Mouse (Mus musculus) spleen, postnatal 10 days (tissue): ENCODE measurements around the gene Kif26b.

Source experiments
- DNase-seq, 2 experiments: peaks; one replicate each; pipeline ENCODE4 v3.0.0; 2021 to 2022; ENCODE audit warnings: low spot score in 2 of 2

The Kif26b gene

DNA sequence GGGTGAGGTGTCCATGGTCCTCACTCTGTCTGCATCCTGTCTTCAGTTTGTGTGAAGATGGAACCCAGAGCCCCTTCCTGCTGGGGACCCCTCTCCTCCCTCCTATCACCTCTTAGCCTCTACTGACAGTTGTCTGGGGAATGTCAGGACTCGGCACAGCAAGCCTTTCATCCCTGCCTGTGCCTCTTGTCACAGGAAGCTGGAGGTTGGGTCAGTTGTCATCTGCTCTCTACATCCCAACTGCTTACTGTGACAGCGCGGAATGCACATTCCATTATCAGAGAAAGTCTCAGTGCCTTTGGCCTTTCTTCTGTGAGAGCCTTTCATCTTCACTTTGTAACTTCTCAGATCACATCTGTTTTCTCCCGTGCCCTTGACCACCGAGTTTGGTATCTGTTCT lies 132.6 kb downstream of the Kif26b start:
- DNase-seq = no peak

DNA sequence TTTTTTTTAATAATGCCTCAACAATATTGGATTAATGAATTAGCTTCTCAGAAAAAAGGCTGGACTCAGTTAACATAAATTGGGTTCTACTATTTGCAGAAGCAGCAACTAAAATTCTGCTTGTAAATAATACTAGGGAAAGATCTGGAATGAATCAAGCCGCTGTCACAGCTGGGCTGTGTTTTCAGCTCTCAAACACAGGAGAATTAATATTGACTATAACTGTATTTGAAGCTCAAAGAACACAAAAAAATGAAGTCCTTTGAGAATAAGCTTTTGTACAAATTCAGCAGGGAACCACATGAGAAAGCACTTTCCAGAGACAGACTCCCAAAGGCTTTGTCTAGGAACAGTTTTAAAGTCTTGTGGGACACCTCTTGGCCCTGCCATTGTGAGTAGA lies 134.6 kb downstream of the Kif26b start:
- DNase-seq = no peak

DNA sequence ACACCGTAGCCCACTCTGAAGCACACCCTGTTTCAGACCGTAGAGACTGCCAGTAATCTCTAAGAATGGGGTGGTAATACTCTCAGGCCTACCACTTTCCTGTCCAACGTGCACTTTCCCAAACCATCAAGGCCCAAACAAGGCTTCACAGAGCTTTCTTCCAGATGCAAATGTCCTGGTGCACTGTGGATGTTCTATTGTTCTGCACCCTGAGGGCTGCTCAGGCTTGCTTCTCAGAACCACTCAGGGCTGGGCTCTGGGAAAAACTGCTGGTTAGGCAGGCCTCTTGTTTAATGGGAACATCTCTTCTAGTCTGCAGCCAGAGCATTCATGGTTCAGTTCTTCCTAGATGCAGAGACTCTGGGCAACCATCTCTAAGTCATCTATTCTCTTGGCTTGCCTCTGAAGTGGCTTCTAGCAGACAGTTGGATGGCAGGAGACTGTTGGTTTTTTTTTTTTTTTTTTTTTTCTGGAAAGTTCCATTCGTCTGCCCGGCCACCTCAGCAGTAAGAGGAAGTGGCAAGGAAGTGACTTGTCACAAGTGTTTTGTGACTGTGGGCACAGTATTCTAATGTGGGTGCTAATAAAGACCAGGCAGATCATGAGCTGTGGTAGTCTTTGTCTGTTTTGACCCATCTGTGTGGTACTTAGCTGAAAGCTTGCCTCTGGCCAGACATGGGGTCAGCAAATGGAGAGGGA lies 135.5 kb downstream of the Kif26b start:
- DNase-seq = no peak

DNA sequence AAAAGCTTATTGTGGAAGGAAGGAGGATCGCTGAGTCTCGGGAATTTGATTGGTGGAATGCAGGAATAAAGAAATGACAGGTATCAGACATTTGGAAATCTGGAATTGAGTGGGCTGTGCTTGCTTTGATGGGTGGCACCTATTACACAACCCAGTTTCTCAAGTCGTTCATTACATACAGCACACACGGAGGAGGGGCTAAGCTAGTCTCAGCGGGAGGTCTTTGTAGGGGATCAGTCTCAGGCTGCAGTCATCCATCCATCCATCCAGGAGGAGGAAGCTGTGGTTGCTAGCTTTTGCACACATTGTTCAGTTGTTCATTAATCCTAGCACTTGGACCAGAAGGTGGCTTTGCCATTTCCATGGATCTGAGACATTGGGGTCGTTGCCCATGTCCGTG lies 137.6 kb downstream of the Kif26b start:
- DNase-seq = no peak

DNA sequence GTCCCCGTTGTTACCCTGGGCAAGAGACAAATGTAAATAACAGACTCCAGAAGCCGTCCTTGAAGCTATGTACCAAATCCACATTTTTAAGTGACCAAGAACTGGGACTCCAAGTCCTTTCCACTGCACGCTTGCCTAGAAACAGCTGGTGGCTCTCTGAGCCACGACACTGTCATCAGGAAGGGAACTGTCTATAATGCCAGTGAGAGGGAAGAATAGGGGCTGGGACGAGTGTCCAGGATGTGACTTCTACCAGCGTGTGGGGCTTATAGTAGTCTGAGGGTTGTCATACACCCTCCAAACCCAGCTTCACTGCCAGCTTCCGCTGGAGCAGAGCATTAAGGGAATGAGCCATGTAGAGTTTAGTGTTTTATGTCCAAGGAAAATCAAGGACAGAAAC lies 138.9 kb downstream of the Kif26b start:
- DNase-seq = no peak

DNA sequence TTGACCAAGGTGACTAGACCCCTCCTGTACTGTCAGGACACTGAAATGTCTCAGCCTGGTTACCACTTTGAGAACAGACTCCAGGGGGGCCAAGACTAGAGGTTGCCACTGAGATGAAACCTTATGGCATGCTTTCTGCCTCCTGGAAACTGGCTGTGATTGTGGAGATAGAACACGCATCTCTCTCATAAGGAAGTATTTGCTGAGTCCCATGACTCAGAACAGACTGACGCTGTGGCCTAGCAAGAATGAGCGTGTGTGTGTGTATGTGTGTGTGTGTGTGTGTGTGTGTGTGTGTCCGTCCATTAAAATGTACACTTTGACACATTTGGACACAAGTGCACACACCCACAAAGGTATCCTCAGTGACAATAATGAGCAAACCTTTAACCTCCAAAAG lies 140.0 kb downstream of the Kif26b start:
- no peak for DNase-seq

DNA sequence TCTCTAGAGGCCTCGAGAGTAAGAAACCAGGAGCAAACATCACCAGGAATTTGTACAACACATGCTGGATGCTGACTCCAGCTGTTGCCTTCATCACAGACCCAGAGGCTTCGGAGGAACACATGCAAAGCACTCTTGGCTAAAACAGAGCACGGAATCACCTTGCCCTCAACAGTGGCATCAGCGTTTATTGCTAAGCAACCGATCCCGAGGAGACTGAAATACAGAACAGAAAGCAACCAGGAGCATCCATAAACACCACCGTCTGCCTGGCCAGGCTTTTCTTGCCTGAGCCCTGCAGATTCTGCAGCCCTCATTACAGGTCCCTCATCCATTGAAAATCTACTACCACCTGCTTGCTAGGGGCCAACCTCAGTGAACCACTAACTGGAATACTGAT lies 144.1 kb downstream of the Kif26b start:
- no peak for DNase-seq

DNA sequence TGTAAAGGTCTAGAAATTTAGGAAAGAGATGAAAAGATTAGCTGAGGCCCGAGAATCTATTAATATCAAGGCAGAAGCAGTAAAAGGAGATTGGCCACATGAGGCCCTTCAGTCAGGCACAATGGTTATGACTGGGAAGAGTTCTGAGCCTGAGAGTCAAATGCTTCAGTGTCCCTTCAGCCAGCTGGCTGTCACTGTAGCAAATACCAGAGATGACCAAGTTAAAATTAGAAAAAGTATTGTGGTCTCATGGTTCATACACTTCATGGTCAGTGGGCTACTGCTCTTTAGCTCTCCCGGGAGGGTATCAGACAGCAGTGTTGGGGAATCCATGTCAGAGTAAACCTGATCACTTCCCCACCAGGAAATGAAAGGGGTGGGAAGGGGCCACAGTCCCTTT lies 144.6 kb downstream of the Kif26b start:
- no peak for DNase-seq

DNA sequence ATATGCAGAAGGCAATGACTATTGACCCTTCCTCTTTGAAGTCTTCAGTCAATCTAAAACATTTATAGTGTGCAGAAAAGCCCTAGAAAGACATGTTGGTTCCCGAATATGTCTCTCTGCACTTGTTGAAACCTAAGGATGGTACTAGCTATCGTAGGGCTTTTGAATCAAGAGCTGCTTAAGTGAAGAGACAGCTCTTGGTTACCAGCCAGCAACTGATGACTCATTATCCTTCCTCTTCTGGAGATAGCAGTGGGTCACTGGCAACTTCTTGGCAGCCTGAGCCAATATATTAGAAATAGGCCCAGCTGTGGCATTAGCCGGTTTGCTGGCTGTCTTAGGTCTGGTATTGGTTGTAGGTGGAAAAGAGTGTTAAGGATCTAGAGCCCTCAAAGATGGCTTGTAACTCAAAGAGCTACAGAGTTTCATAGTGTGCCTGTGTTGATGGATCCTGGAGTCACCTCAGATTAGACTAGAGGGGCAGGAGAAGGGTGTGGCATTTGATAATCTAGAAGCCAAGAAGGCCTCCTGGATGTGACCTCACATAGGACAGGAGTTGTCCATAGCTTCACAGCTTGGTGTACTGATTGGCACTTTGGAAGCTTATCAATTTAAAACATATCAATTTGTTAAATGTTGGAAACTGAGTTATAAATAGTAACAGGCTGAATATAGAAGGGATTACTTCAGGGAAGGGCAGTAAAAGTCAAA lies 146.8 kb downstream of the Kif26b start:
- DNase-seq = no peak

DNA sequence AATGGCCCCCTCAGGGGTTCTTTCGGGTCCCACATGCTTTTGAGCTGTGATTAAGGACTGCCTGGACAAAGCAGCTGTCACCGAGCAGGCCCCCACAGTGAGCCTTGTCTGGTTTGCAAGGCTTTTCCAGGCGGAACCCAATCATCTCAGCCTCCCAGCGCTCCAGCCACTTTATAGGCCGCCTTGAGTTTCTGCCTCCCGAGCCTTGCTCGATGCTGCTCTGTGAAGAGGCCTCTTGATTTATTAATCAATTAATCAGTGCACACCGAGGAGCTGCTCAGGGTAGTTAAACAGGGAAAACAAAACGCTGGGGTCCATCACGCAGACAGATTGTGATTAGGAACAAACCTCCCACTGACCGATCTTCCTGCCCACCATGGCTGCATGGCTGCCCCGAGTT lies 148.2 kb downstream of the Kif26b start:
- DNase-seq = no peak

DNA sequence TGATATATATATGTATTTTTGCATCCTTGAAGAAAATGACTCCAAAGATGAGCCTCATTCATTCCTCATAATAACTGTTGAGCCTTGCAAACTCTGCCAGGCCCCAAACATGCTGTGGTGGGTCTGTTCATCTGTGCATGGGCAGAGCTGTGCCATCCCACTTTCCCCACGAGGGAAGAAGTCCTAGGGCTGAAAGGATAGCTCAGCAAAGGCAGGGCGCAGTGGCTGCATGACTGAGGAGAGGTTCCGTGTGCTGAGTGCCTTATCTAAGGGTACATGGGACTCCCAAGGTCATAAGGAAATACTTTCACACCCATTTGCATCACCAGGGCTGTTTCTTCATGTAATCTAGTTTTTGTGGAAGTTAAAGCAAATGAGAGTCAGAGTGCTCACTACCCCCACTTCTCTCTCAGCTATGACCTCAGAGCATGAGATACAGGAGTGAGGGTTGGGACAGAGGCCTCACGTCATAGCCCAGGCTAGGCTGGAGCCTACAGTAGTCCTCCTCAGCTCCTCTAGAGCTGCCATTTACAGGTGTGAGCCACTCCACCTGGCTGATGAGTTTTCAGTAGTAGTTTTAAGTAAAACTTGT lies 148.8 kb downstream of the Kif26b start:
- no peak for DNase-seq

DNA sequence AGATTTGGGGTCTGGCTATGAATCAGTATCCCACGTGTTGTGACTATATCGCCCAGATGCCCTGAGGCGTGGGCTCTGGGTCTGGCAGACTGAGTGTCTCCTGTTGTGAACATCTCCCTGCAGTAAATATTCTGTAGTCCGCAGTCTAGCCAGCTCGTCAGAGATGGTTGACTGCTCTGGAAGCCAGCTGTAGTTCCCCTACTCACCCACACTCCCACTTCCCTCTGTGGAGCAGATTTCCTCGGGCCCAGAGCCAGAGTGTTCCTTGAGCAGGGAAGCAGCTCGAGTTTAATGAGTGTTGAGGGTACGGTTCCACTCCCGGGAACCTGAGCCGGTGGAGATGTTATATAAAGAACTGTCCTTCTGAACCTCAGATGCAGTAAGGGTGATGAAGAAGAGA lies 154.7 kb downstream of the Kif26b start:
- no peak for DNase-seq

DNA sequence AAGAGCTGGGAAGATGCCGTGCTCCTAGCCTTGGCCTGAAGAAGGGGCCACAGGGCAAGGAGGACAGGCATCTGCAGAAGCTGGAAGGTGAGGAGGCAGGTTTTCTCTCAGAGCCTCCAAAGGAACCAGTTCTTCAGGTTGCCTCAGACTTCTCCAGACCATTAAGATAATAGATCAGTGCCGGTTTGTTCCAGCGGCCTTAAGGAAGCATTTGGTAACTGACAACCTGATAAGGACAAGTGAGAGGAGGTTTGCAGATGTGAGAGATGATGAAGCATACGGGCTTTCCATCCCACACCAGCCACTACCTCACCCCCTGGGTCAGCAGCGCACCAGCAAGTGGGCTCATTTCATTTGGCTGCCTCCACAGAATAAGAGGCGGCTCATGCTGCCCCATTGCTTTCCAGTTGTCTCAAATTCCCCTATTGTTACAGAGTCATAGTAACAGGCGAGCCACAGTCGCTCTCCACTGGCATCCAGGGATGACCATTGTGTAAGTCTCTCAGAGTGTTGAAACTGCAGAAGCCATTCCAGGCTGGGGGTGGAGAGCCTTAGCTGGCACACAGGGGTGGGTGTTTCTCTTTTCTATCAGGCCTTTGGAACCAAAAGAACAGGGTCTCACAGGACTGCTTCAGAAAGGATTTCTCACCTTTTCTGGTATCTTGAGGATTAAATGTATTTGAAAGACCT lies 156.2 kb downstream of the Kif26b start:
- no peak for DNase-seq

DNA sequence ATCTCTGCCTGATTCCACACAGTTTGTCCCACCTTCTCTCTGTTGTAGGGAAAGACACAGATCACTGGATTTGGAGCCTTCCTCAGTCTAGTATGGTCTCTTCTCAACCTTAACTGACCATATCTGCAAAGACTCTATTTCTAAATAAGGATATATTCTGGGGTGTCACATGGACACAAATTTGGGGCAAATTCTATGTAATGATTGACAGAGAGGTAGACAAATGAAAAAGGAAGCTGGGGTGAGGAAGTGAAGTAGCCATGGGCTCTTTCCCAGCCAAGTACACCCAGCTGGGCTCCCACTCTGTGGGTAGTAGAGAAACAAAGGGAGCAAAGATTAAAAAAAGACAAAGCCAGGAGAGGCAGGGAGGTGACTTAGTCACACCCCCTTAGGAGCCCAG lies 158.0 kb downstream of the Kif26b start:
- no peak for DNase-seq

DNA sequence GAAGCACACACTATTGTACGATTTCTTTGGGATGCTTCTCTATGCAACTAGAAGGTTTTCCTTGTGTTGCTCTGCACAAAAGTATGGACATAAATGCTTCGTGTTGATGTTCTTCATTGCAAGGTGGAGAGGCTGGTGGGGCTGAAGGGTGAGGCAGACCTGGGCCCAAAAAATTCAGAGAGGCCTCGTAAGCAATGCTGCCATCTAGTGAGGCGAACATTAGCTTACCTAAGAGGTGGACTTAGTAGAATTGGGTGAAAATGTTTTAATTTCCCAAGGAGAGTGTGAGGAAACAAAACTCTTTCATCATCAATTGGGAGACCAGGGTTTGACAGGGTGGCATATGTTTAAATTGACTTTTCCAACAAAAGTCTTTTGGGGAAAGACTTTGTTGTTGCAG lies 160.6 kb downstream of the Kif26b start:
- no peak for DNase-seq

DNA sequence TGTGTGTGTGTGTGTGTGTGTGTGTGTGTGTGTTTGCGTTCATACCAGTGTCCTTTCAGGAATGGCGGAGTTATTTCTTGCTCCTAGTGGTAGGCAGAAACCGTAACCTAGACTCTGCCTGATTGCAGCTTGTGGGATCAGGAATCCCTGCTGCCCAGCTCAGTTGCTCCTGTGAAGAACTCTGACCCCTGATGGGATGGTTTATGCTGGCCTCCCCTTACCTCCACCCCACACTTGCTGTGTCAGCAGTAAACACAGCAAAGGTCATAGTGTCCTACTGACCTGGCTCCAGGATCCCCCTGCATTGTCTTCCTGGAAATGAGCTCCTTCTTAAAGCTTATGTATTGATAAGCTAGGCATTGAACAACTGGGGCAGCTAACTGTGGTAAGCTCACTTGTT lies 162.8 kb downstream of the Kif26b start:
- no peak for DNase-seq

DNA sequence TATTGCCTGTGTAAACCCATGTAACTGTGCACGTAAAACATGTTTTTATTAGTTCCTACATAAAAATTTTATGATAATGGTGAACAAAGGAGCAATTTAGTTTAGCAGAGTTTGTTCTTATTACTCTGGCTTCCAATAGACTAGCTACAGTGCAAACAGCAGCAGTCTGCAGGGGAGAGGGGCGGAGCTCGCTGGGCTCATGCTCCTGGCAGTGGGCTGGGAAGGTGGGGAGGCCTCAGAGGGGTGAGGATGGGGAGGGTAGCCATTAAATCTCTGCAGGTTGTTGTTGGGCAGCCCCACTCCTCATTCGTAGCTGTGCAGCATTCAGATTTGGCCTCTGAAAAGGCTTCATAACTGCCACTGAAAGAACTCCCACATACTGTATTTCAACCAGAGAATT lies 171.2 kb downstream of the Kif26b start:
- no peak for DNase-seq

DNA sequence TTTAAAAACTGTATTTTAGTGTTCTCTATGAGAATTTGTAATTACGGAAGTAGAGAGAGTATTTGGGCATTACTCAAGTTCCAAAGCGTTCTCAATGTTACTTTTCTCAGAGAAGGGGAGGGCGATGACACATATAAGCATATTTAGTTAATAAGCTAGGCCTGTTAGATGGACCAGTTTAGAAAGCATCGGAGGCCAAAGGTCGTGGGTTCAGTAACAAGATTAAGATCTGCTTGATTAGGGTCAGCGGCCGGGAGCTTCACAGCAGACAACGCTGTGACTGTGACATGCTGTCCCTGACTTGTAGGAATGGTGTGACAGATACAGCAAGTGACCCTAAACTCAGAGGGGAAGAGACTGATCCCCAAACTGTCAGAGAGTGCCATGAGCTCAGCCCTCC lies 174.6 kb downstream of the Kif26b start:
- no peak for DNase-seq

DNA sequence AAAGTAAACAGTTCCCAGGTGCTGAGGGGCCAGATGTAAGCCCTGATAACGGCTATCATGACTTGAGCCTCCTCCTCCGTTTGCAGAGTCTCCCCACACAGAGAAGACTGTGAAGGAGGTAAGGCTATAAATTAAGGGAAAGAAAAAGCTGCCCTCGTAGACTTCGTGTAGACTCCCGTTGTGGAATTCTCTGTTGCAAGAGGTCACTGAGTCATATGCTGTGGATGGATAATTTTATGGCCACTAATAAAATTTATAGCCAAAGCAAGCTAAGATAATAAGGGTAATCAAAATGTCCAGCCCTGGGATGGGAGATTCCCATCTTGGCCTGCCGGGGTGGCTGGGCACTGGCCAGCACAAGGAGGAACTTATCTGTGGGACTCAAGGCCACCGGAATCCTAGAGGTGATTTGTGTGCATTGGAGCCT lies 179.0 kb downstream of the Kif26b start:
- no peak for DNase-seq

DNA sequence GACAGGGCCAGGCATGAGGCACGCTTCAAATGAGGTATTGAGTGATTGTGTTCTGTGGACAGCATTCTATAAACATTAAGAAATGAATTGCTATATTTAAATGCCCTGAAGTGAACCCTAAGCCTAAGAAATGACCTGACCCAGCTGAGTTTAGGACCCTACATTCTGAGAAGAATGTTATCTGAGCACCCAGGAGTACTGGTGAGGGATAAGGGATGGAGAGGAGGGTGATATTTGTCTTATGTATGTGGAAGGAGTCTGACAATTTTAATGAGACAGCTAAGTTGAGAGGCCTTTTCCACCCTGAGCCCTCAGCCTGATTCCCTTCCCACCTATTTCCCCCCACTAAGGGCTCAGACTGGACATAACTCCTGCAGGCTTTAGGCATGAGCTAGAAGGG lies 179.4 kb downstream of the Kif26b start:
- DNase-seq = no peak

DNA sequence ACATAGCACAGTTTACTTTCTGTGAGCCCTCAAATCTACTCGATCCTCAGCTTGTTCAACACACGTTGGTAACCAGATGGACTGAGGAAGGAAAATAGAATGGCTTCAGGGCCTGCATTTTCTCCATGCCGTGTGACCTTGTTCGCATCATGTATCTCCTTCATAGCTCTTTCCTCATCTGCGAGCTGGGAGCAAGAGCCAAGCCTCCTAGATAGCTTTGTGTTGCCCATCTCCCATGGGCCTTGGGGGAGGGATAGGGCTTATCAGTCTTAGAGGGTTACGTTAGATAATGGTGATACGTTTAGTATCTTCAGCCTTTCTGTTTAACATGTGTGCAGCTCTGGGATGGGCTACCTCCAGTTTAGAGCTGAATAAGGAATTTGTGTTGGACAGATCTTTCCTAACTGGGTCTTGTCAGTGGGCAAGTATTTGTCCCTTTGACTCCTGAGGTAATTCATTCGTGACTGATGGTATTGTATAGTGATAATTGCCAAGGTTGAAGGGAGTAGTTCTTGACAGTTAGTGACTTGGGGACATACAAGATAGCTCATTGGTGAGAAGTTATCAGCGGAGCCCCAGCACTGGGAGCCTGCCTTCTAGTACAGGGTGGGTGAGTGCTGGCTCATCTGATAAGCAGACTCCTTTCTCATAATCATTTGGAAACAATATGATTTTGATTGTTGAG lies 183.4 kb downstream of the Kif26b start:
- DNase-seq = no peak

DNA sequence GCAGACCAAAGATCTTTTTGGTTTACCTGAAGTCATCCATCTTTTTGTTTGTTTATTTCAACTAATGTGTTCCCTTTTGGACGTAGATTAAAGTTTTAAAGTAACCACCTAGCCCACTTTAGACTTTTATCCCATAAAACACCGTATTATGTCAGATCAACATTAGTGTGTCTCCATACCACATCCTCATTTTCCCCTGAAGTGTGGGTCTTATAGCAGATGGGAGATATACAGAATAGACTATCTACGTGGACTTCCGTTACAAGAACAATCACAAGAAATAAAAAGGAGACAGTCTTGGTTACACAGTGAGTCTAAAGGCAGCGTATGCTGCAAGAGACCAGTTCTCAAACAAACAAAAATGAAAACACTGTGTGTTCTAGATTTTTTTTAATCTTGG lies 185.3 kb downstream of the Kif26b start:
- DNase-seq = no peak
